Mouse (Mus musculus): ENCODE results near the gene Ifnb1.

GRCm38 (mm10) chr4:88547986-88548385 is 25.4 kb upstream of the Ifnb1 start:
- TF ChIP-seq TAL1 (IDR thresholded peaks at IDR 0.05; ENCODE audit: low read length) (no peak), GATA1 (IDR thresholded peaks at IDR 0.05; ENCODE audit: low read length) (no peak)

All from erythroblast, embryonic 14.5 days (primary cell).